Mouse (Mus musculus) ES-E14 (cell line): ENCODE measurements at regions not wholly inside any gene's neighbourhood (a gene's known extent, or its start where the extent isn't known, plus 50 kb on each side); places are given as distances from the start of the nearest gene placed in this dataset.

Source experiments
- DNase-seq: peaks from one replicate; pipeline ENCODE4 v3.0.0-alpha.2; 2013; ENCODE audit warnings: low read depth, low spot score
- H3K27ac ChIP-seq: 2 replicates; pipeline ENCODE4 v1.5.1; 2012; ENCODE audit warnings: low read depth, mild to moderate bottlenecking, low read length, moderate library complexity, mixed read lengths; ENCODE audit not compliant: poor library complexity, insufficient read depth, severe bottlenecking
- H3K36me3 ChIP-seq: 2 replicates; pipeline ENCODE4 v1.6.1; 2012; ENCODE audit warnings: mild to moderate bottlenecking, low read length, moderate library complexity, mixed read lengths; ENCODE audit not compliant: control insufficient read depth, poor library complexity, insufficient read depth, severe bottlenecking
- H3K4me1 ChIP-seq, 2 experiments: fragments of 150-350 bp in 1 of 2; sonication (generic) in 1 of 2; 2 replicates each; pipeline ENCODE4 v1.6.1; 2012; ENCODE audit warnings: low read length in 2 of 2, mild to moderate bottlenecking in 1 of 2, mixed read lengths in 1 of 2; ENCODE audit not compliant: control insufficient read depth in 2 of 2, insufficient read depth in 2 of 2, poor library complexity in 1 of 2
- H3K4me3 ChIP-seq, 2 experiments: fragments of 150-350 bp in 1 of 2; sonication (generic) in 1 of 2; 2 replicates each; pipeline ENCODE4 v1.5.1; 2012; ENCODE audit warnings: low read length in 2 of 2, low read depth in 1 of 2, mild to moderate bottlenecking in 1 of 2, mixed read lengths in 1 of 2; ENCODE audit not compliant: insufficient read depth in 1 of 2, poor library complexity in 1 of 2, severe bottlenecking in 1 of 2
- H3K9ac ChIP-seq: 2 replicates; pipeline ENCODE4 v1.6.1; 2012; ENCODE audit warnings: low read depth, mild to moderate bottlenecking, low read length, mixed read lengths; ENCODE audit not compliant: poor library complexity, insufficient read depth, severe bottlenecking
- H3K9me3 ChIP-seq: fragments of 150-350 bp; sonication (generic); 2 replicates; pipeline ENCODE4 v1.6.1; 2012; ENCODE audit warnings: low read depth, mild to moderate bottlenecking, low read length; ENCODE audit not compliant: control insufficient read depth, insufficient read depth
- CHD2 ChIP-seq: IDR thresholded peaks from 2 replicates; pipeline ENCODE4 v1.6.1; 2014; ENCODE audit warnings: mild to moderate bottlenecking, low read depth, low read length, inconsistent platforms
- HCFC1 ChIP-seq: IDR thresholded peaks from 2 replicates; pipeline ENCODE4 v1.6.1; 2012; ENCODE audit warnings: low read length, inconsistent platforms, borderline replicate concordance; ENCODE audit not compliant: insufficient read depth
- MAFK ChIP-seq: IDR thresholded peaks from 2 replicates; pipeline ENCODE4 v1.6.1; 2014; ENCODE audit warnings: mild to moderate bottlenecking, low read depth, low read length, inconsistent platforms; ENCODE audit not compliant: insufficient read depth
- ZC3H11A ChIP-seq: IDR thresholded peaks from 2 replicates; pipeline ENCODE4 v1.6.1; 2012; ENCODE audit warnings: low read depth, mild to moderate bottlenecking, inconsistent platforms, low read length, borderline replicate concordance
- ZNF384 ChIP-seq: IDR thresholded peaks from 2 replicates; pipeline ENCODE4 v1.6.1; 2012; ENCODE audit warnings: low read depth, low read length, inconsistent platforms
- in situ Hi-C, 2 experiments: fragments of 600-800 bp; cut with MboI; formaldehyde crosslinking; loops; one replicate each; pipeline ENCODE4 v1.15.1; 2025; ENCODE audit warnings: low sequenced_read_pairs in 2 of 2, inconsistent platforms in 1 of 2; ENCODE audit not compliant: unreplicated experiment in 2 of 2

GRCm38 (mm10) chr8:44826936-44827335 lies 108.3 kb upstream of the Fat1 start:
- no peaks in the 10 kb centered on the region for H3K4me1 ChIP-seq
- DNase-seq, result no peak
- H3K9ac ChIP-seq, result no peak overlapping the region
- H3K36me3 ChIP-seq, result no peaks in the 10 kb centered on the region
- no peak for TF ChIP-seq ZNF384
- no peak for TF ChIP-seq CHD2
- no peak for TF ChIP-seq MAFK
- no peak for TF ChIP-seq ZC3H11A
- TF ChIP-seq HCFC1, result no peak
- no peaks in the 10 kb centered on the region for H3K9me3 ChIP-seq
- no peak overlapping the region for H3K27ac ChIP-seq
- no peak overlapping the region for H3K4me3 ChIP-seq
- in situ Hi-C loops, result no loop called here

- no peaks in the 10 kb centered on the region for H3K9me3 ChIP-seq
- no peak for DNase-seq
Measured at GRCm38 (mm10) chr8:44828026-44828425, 107.2 kb upstream of the Fat1 start.

GRCm38 (mm10) chr8:44838431-44838830 lies 96.8 kb upstream of the Fat1 start:
- in situ Hi-C loops, result no loop called here
- TF ChIP-seq CHD2, result no peak
- no peak for TF ChIP-seq MAFK
- no peak for TF ChIP-seq ZC3H11A
- TF ChIP-seq HCFC1, result no peak
- no peak for TF ChIP-seq ZNF384
- no peaks in the 10 kb centered on the region for H3K9me3 ChIP-seq
- no peak for DNase-seq
- H3K9ac ChIP-seq, result no peak overlapping the region
- H3K27ac ChIP-seq, result no peak overlapping the region
- H3K4me1 ChIP-seq, result no peaks in the 10 kb centered on the region
- H3K36me3 ChIP-seq, result no peaks in the 10 kb centered on the region
- no peak overlapping the region for H3K4me3 ChIP-seq

More at GRCm38 (mm10) chr8:44828026-44828425, 107.2 kb upstream of the Fat1 start:
- H3K36me3 ChIP-seq, result no peaks in the 10 kb centered on the region
- no peak overlapping the region for H3K27ac ChIP-seq
- in situ Hi-C loops, result no loop called here
- no peak overlapping the region for H3K9ac ChIP-seq
- TF ChIP-seq MAFK (no peak), ZNF384 (no peak), ZC3H11A (no peak), HCFC1 (no peak), CHD2 (no peak)
- H3K4me1 ChIP-seq, result no peaks in the 10 kb centered on the region
- no peak overlapping the region for H3K4me3 ChIP-seq

GRCm38 (mm10) chr8:44839504-44840209 lies 95.6 kb upstream of the Fat1 start:
- Histone ChIP-seq H3K9ac (no peak overlapping the region), H3K4me3 (no peak overlapping the region), H3K4me1 (no peaks in the 10 kb centered on the region), H3K27ac (no peak overlapping the region), H3K9me3 (no peaks in the 10 kb centered on the region), H3K36me3 (no peaks in the 10 kb centered on the region)
- in situ Hi-C loops, result no loop called here
- TF ChIP-seq CHD2 (no peak), MAFK (no peak), ZNF384 (no peak), ZC3H11A (no peak), HCFC1 (no peak)
- no peak for DNase-seq
